Mouse (Mus musculus) CH12.LX (cell line): Measurements from ENCODE around the gene Cux1.

ENCODE experiments used
- CTCF ChIP-seq, 2 experiments: IDR thresholded peaks in 1 of 2; conservative IDR thresholded peaks in 1 of 2; 2 replicates each; pipeline ENCODE4 v1.5.1; 2011 to 2012; ENCODE audit warnings: low read depth in 2 of 2, low read length in 2 of 2, improper control_type of control experiment in 1 of 2, inconsistent platforms in 1 of 2, mild to moderate bottlenecking in 1 of 2, moderate library complexity in 1 of 2
- GABPA ChIP-seq: IDR thresholded peaks from 2 replicates; pipeline ENCODE4 v1.6.1; 2012; ENCODE audit warnings: low read depth, low read length, improper control_type of control experiment, inconsistent platforms; ENCODE audit not compliant: insufficient replicate concordance
- POLR2A ChIP-seq: IDR thresholded peaks from 2 replicates; pipeline ENCODE4 v1.6.1; 2011; ENCODE audit warnings: low read depth, mild to moderate bottlenecking, improper control_type of control experiment, low read length

- TF ChIP-seq CTCF (conservative IDR thresholded peaks at IDR 0.05 in 1 of 2, IDR thresholded peaks at IDR 0.05 in 1 of 2; ENCODE audit: low read depth in 2 of 2, low read length in 2 of 2) (no peak), POLR2A (no peak), GABPA (no peak)
These were observed 906 bp upstream of the Cux1 start for GRCm38 (mm10) chr5:136568026-136568765.
